Mouse (Mus musculus) embryo, embryonic 10 days (tissue): ENCODE results near the gene Mphosph9.
"Not testable (repeated sequence)": the region's sequence is repeated elsewhere in the genome, so short reads cannot be mapped to it uniquely, and the experiment has no call there.

Source experiments
- DNase-seq: peaks from one replicate; pipeline ENCODE4 v3.0.0-alpha.2; 2015; ENCODE audit warnings: low spot score

The Mphosph9 gene

GRCm38 (mm10) chr5:124327510-124328364, at the start of gene Mphosph9, which contains the start of gene 2810006K23Rik:
Gene Mphosph9, minus strand, starts transcription at chr5:124327972.
Gene 2810006K23Rik, plus strand, starts transcription at chr5:124328089.
- peak; percentile 100 for DNase-seq

DNA sequence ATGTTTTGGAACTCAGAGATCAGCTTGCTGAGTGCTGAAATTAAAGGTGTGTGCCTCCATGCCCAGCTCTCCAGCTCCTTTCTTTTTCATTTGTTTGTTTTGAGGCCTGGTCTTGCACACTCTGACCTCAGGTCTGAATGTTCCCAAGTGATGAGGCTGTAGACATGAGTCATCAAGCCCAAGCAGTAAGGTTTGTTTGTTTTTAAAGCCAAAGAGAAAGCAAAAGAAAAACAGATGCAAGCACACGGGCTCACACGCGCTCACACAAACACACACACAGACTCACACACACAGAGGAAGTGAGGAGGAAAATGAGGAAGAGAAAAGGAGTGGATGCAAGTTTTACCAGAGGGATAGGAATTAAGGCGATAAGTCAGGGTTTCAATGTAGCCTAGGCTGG, 49.4 kb upstream of the Mphosph9 start:
- no peak for DNase-seq

DNA sequence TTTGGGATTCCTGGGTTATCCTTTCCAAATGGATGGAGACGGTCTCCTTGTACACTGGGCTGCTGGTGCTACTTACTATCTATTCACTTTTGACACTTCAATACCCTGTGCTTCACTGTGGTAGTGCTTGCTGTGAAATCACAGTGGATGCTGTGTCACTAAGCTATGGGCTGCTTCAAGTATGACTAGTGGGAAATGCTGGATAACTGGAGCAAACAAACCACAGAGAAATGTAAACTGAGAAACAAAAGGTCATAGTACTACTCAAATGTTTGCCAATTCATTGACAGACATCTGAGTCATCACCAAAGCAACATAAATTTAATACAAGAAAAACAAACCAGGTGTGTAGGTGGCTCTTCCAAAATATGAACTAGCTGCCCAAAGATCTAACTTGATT, 48.6 kb upstream of the Mphosph9 start:
- no peak for DNase-seq

GRCm38 (mm10) chr5:124374298-124374697, 46.5 kb upstream of the Mphosph9 start:
- DNase-seq, result no peak

DNA sequence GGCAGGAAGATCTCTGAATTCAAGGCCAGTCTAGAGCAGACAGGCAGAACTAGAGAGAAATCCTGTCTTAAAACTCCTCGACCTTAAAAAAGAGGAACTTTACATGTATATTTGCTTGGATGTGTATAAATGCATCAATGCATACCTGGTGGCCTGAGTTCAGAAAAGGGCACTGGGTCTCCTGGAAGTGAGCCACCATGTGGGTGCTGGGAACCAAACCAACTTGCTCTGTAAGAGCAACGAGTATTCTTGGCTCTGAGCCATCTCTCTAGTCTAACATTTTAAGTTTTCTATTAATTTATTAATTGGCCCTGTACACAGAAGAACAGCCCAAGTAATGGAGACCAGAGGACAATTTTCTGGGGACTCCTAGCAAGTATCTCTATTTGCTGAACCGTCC, 38.9 kb upstream of the Mphosph9 start:
- no peak for DNase-seq

DNA sequence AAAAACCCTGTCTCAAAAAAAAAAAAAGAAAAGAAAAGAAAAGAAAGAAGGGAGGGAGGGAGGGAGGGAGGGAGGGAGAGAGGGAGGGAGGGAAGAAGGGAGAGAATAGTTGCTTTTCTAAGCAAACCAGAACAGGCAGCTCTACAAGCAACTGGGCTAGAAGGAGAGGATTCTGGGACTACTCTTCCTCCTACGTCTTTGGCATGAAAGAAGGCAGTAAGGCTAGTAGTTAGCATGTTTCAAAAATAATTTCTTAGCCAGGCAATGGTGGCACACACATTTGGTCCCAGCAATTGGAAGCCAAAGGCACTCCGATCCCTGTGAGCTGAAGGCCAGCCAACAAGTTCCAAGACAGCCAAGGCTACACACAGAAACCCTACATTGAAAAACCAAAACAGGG, 38.0 kb upstream of the Mphosph9 start:
- no peak for DNase-seq

DNA sequence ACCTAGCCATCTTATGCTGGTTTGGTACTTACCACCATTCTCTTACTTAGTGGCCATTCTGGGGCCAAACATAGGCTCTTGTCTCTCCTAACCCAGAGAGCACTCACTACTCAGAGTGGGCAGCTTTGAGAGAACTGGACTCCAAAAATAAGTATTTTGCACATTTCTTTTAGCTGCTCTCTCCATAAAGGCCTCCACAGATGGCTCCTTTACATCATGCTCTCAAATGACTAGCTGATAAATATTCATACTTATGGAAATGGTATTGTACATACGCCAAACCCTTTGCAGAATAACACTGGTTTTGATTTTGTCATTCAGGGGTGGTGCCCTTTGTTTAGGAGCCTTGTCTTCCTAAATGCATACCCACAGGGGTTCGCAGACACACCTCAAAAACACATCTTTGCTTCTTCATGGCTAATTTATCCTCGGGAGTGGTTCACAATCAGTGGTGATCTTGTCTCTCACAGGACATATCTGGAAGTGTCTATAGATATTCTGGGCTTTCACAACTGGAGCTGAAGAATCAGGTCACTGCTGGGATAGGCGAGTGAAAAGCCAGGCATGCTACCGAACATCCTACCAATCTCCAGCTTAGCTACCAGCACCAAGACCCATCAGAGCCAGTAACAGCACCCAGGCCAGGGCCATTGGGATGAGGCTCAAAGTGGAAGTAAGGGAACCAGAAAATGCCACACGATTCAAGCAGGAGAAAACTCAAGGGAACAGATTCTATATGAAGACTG, 36.6 kb upstream of the Mphosph9 start:
- no peak for DNase-seq

GRCm38 (mm10) chr5:124362982-124363381, 35.2 kb upstream of the Mphosph9 start, which contains the start of gene Cdk2ap1:
Gene Cdk2ap1, minus strand, starts transcription at chr5:124363082.
- not testable (repeated sequence) for DNase-seq

- DNase-seq, result no peak
Measured at GRCm38 (mm10) chr5:124359641-124360040, 31.9 kb upstream of the Mphosph9 start.

- no peak for DNase-seq
Measured at GRCm38 (mm10) chr5:124356695-124357094, 28.9 kb upstream of the Mphosph9 start.

GRCm38 (mm10) chr5:124355425-124355959, 27.7 kb upstream of the Mphosph9 start:
- DNase-seq, result no peak

GRCm38 (mm10) chr5:124354574-124355424, 27.0 kb upstream of the Mphosph9 start:
- peak; percentile 55 for DNase-seq

GRCm38 (mm10) chr5:124353726-124354547, 26.2 kb upstream of the Mphosph9 start:
- DNase-seq, result peak; percentile 54

GRCm38 (mm10) chr5:124353011-124353725, 25.4 kb upstream of the Mphosph9 start:
- DNase-seq, result peak; percentile 31

DNA sequence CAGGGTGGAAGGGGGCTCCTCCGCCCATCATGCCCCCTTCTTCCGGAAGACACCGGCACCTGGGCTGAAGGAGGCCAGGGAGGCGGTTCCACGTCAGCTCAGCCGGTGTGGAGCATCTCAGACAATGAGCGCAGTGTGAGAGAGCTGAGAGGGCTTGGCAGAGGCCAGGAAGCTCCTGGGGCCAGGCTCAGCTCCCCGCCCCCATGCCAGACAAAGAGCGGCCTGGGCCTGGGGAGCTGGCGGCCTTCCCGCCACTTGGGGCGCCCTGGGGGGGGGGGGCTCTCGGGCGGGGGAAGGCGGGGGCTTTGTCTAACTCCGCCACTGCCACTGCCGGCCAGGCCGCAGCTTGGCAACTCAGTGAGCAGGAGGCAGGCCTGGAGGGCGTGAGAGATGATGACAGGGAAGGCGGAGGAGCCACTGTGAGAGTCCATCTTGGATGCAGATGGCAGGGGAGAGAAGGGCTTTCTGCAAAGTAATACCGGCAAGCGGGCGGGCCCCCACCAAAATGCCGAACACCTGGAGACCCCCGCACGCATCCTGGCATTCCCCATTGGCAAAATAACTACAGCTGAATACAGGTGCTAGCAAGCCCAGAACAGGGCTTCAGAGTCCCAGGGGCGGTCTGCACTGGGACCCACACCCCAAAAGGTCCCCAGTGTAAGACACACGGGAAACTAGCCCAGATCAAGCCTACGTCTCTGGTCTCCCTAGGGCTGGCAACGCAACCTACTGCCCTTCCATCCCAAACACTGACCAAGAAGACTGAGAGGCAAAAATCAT, 24.6 kb upstream of the Mphosph9 start:
- peak; percentile 95 for DNase-seq

DNA sequence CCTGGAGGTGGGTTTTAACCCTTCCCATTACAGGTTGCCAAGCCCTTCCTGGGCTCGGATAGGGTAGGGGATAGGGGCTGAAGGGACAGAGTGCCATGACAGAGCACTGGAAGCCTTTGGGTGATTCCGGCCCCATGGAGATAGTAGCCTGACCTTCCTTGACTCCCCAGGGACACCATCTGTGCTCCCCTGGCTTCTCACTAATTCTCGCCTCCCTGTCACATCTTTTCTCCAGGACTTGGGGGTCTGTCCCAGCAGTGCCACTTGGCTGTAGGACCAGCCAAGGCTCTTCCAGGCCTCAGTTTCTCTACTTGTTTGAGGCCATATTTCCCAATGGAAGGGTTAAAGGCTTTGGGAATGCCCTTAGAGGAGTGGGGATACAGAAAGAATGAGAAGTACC, 23.8 kb upstream of the Mphosph9 start:
- DNase-seq, result peak; percentile 7

DNA sequence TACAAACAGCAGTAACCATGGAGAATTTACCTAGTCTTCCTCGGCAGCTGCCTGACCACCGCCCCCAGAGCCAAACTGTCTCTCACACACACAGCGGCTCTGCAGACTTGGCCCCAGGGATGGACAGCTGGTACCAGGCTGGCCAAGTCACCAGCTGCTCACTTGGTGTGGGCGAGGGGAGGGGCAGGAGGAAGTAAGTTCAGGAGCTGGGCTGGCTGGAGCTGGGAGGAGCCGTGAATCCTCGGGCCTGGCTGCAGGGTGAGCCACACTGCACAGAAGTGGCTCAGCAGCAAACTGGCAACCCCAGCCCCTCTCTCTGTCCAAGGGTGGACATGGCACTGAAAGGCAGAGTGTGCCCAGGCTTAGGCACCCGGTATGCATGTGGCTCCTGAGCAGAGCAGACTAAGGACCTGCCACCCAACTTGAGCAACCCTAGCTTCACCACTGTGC, 23.4 kb upstream of the Mphosph9 start:
- DNase-seq, result peak; percentile 65

DNA sequence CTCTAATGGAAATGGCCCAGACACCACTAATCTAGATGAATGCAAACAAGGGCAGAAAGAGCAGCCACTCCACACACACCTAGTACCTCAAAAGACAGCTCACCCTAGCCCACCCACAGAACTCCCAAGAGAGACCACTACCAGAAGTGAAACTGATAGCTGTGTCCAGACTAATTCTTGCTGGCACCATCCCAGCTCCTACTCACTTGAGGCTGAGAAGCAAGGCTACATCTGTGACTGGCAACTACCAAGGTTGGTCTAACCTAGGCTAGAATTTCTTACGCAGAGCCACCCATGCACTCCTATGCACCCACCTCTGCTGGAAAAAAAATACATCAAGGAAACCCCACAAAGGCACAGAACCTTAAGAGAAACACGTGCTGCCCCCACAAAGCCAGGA, 22.6 kb upstream of the Mphosph9 start:
- no peak for DNase-seq

DNA sequence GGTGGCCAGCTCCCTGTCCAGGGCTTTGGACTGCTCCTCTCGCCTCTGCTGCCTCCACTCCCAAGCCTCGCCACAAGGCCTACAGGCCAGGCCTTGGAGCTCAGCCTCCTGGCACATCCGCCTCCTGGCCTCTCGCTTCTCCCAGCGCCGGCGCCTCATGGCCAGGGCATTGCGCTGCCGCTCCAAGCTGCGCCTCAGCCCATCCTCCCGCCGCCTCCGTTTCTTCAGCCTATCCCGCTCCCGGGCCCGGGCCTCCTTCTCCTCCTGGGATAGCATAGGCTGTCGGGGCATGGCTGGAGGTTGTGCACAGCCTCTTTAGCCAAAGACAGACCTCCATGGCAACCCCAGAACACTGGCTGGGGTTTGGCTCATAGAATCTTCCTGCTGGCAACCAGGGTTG, 21.4 kb upstream of the Mphosph9 start:
- peak; percentile 3 for DNase-seq
